Mouse (Mus musculus) lung, postnatal 0 days (tissue): Measurements from ENCODE around the gene Fgf14.

ENCODE experiments used
- CTCF ChIP-seq: IDR thresholded peaks from 2 replicates; pipeline ENCODE4 v1.5.1; 2016; ENCODE audit warnings: antibody characterized with exemption, mild to moderate bottlenecking
- EP300 ChIP-seq: IDR thresholded peaks from 2 replicates; pipeline ENCODE4 v1.6.1; 2016; ENCODE audit warnings: antibody characterized with exemption, mild to moderate bottlenecking, control low read depth

- no peak for TF ChIP-seq CTCF
- TF ChIP-seq EP300 = no peak
These were observed 1.7 kb downstream of the Fgf14 start for GRCm38 (mm10) chr14:124675142-124675653.
